Mouse (Mus musculus): ENCODE results near the gene Cdk19. TPM values are rescaled to one million over a fixed set of nuclear protein-coding genes. Genes with fewer than 3 reads are reported as not detected.
A peak's percentile ranks its signal among the peaks of the same experiment; 100 is the strongest.

Cdk19 gene
- polyA plus RNA-seq, 1 experiment from 2014 or later, result 7.3 TPM

GRCm38 (mm10) chr10:40515225-40515681, 175.9 kb downstream of the Cdk19 start:
- WGBS, result 82% methylated on average over 5 of the region's 5 CpGs
- DNase-seq (ENCODE audit: low spot score), result no peak

GRCm38 (mm10) chr10:40516421-40516820, 177.1 kb downstream of the Cdk19 start:
- Histone ChIP-seq H3K4me3 (replicated peaks; ENCODE audit: low read depth, low read length) (no peak overlapping the region), H3K9ac (ENCODE audit: low read depth, low read length) (no peak overlapping the region), H3K27me3 (ENCODE audit: insufficient read depth, low read length) (no peaks in the 10 kb centered on the region), H3K9me3 (replicated peaks; ENCODE audit: low read length) (no peaks in the 10 kb centered on the region), H3K4me1 (replicated peaks; ENCODE audit: insufficient read depth, low read length) (no peaks in the 10 kb centered on the region), H3K36me3 (ENCODE audit: insufficient read depth, low read length) (no peaks in the 10 kb centered on the region), H3K4me2 (ENCODE audit: low read length) (no peak overlapping the region), H3K27ac (no peak overlapping the region)
- TF ChIP-seq CTCF (IDR thresholded peaks at IDR 0.05; ENCODE audit: low read depth), result no peak
- ATAC-seq (replicated peaks; ENCODE audit: low FRiP score, low read depth) (no peak), DNase-seq (ENCODE audit: low spot score) (no peak)
- 31% methylated on average over 4 of the region's 4 CpGs for WGBS

More at GRCm38 (mm10) chr10:40515225-40515681, 175.9 kb downstream of the Cdk19 start:
- no peak for TF ChIP-seq CTCF (IDR thresholded peaks at IDR 0.05; ENCODE audit: low read depth)
- Histone ChIP-seq H3K4me2 (ENCODE audit: low read length) (no peak overlapping the region), H3K9ac (ENCODE audit: low read depth, low read length) (no peak overlapping the region), H3K27ac (no peak overlapping the region), H3K36me3 (ENCODE audit: insufficient read depth, low read length) (no peaks in the 10 kb centered on the region), H3K4me1 (replicated peaks; ENCODE audit: insufficient read depth, low read length) (no peaks in the 10 kb centered on the region), H3K4me3 (replicated peaks; ENCODE audit: low read depth, low read length) (no peak overlapping the region), H3K9me3 (replicated peaks; ENCODE audit: low read length) (no peaks in the 10 kb centered on the region), H3K27me3 (ENCODE audit: insufficient read depth, low read length) (no peaks in the 10 kb centered on the region)
- no peak for ATAC-seq (replicated peaks; ENCODE audit: low FRiP score, low read depth)

- H3K4me2 ChIP-seq (ENCODE audit: low read length), result no peak overlapping the region
- H3K9ac ChIP-seq (ENCODE audit: low read depth, low read length), result no peak overlapping the region
- no peaks in the 10 kb centered on the region for H3K36me3 ChIP-seq (ENCODE audit: insufficient read depth, low read length)
- H3K4me3 ChIP-seq (replicated peaks; ENCODE audit: low read depth, low read length), result no peak overlapping the region
- H3K27me3 ChIP-seq (ENCODE audit: insufficient read depth, low read length), result no peaks in the 10 kb centered on the region
- no peak for DNase-seq (ENCODE audit: low spot score)
- H3K4me1 ChIP-seq (replicated peaks; ENCODE audit: insufficient read depth, low read length), result peaks cover 7% of the 10 kb centered on the region; the same call in 1 of the 2 replicates
- WGBS, result 84% methylated on average over 4 of the region's 4 CpGs
- H3K27ac ChIP-seq, result no peak overlapping the region
- no peaks in the 10 kb centered on the region for H3K9me3 ChIP-seq (replicated peaks; ENCODE audit: low read length)
- peak; percentile 76 for ATAC-seq (replicated peaks; ENCODE audit: low FRiP score, low read depth)
- no peak for TF ChIP-seq CTCF (IDR thresholded peaks at IDR 0.05; ENCODE audit: low read depth)
Measured at GRCm38 (mm10) chr10:40519586-40519985, 180.2 kb downstream of the Cdk19 start.

GRCm38 (mm10) chr10:40521579-40521978, 182.2 kb downstream of the Cdk19 start:
- H3K9ac ChIP-seq (ENCODE audit: low read depth, low read length), result no peak overlapping the region
- ATAC-seq (replicated peaks; ENCODE audit: low FRiP score, low read depth) (no peak), DNase-seq (ENCODE audit: low spot score) (peak; percentile 70)
- H3K4me2 ChIP-seq (ENCODE audit: low read length), result 0 out of 2 replicates have a peak overlapping the region, but pooled peaks have one; percentile 10
- peaks cover 7% of the 10 kb centered on the region; the same call in 1 of the 2 replicates for H3K4me1 ChIP-seq (replicated peaks; ENCODE audit: insufficient read depth, low read length)
- H3K27ac ChIP-seq, result no peak overlapping the region
- H3K27me3 ChIP-seq (ENCODE audit: insufficient read depth, low read length), result no peaks in the 10 kb centered on the region
- H3K4me3 ChIP-seq (replicated peaks; ENCODE audit: low read depth, low read length), result no peak overlapping the region
- TF ChIP-seq CTCF (IDR thresholded peaks at IDR 0.05; ENCODE audit: low read depth), result no peak
- no peaks in the 10 kb centered on the region for H3K9me3 ChIP-seq (replicated peaks; ENCODE audit: low read length)
- WGBS, result 11% methylated on average over 12 of the region's 12 CpGs
- H3K36me3 ChIP-seq (ENCODE audit: insufficient read depth, low read length), result no peaks in the 10 kb centered on the region

GRCm38 (mm10) chr10:40523312-40523975, 184.1 kb downstream of the Cdk19 start:
- H3K9me3 ChIP-seq (replicated peaks; ENCODE audit: low read length), result no peaks in the 10 kb centered on the region
- peaks cover 7% of the 10 kb centered on the region; the same call in 1 of the 2 replicates for H3K4me1 ChIP-seq (replicated peaks; ENCODE audit: insufficient read depth, low read length)
- no peak overlapping the region for H3K9ac ChIP-seq (ENCODE audit: low read depth, low read length)
- DNase-seq (ENCODE audit: low spot score) (peak; percentile 52), ATAC-seq (replicated peaks; ENCODE audit: low FRiP score, low read depth) (no peak)
- H3K27ac ChIP-seq, result no peak overlapping the region
- no peak for TF ChIP-seq CTCF (IDR thresholded peaks at IDR 0.05; ENCODE audit: low read depth)
- no peaks in the 10 kb centered on the region for H3K27me3 ChIP-seq (ENCODE audit: insufficient read depth, low read length)
- WGBS, result 74% methylated on average over 7 of the region's 7 CpGs
- H3K4me2 ChIP-seq (ENCODE audit: low read length), result no peak overlapping the region
- no peak overlapping the region for H3K4me3 ChIP-seq (replicated peaks; ENCODE audit: low read depth, low read length)
- no peaks in the 10 kb centered on the region for H3K36me3 ChIP-seq (ENCODE audit: insufficient read depth, low read length)

GRCm38 (mm10) chr10:40524032-40524806, 184.9 kb downstream of the Cdk19 start:
- Histone ChIP-seq H3K9me3 (replicated peaks; ENCODE audit: low read length) (no peaks in the 10 kb centered on the region), H3K27me3 (ENCODE audit: insufficient read depth, low read length) (no peaks in the 10 kb centered on the region), H3K4me3 (replicated peaks; ENCODE audit: low read depth, low read length) (no peak overlapping the region), H3K36me3 (ENCODE audit: insufficient read depth, low read length) (no peaks in the 10 kb centered on the region), H3K9ac (ENCODE audit: low read depth, low read length) (no peak overlapping the region), H3K4me1 (replicated peaks; ENCODE audit: insufficient read depth, low read length) (peaks cover 7% of the 10 kb centered on the region; the same call in 1 of the 2 replicates), H3K27ac (no peak overlapping the region), H3K4me2 (ENCODE audit: low read length) (no peak overlapping the region)
- peak; percentile 27 for DNase-seq (ENCODE audit: low spot score)
- no peak for TF ChIP-seq CTCF (IDR thresholded peaks at IDR 0.05; ENCODE audit: low read depth)
- 63% methylated on average over 9 of the region's 9 CpGs for WGBS
- no peak for ATAC-seq (replicated peaks; ENCODE audit: low FRiP score, low read depth)

Measured in kidney, postnatal 0 days (tissue).